Mouse (Mus musculus) limb, embryonic 10.5 days (tissue): ENCODE data around the gene Lims1. TPM values are rescaled to one million over a fixed set of nuclear protein-coding genes. Genes with fewer than 3 reads are reported as not detected.

Experiments used
- DNase-seq: peaks from one replicate; pipeline ENCODE4 v3.0.0-alpha.2; 2017; ENCODE audit warnings: low spot score
- H3K27ac ChIP-seq: fragments of 300-500 bp; sonication (generic); 2 replicates; pipeline ENCODE4 v1.5.1; 2016; ENCODE audit warnings: mild to moderate bottlenecking
- H3K27me3 ChIP-seq: fragments of 300-500 bp; sonication (generic); 2 replicates; pipeline ENCODE4 v1.6.1; 2016; ENCODE audit warnings: low read depth, mild to moderate bottlenecking; ENCODE audit not compliant: poor library complexity, severe bottlenecking
- H3K36me3 ChIP-seq: fragments of 300-500 bp; sonication (generic); 2 replicates; pipeline ENCODE4 v1.6.1; 2016; ENCODE audit warnings: mild to moderate bottlenecking, moderate library complexity
- H3K4me1 ChIP-seq: fragments of 300-500 bp; sonication (generic); 2 replicates; pipeline ENCODE4 v1.6.1; 2016
- H3K4me3 ChIP-seq: fragments of 300-500 bp; sonication (generic); 2 replicates; pipeline ENCODE4 v1.5.1; 2016; ENCODE audit warnings: mild to moderate bottlenecking, moderate library complexity
- H3K9me3 ChIP-seq: fragments of 300-500 bp; sonication (generic); replicated peaks from 2 replicates; pipeline ENCODE4 v1.6.1; 2016; ENCODE audit warnings: mild to moderate bottlenecking
- WGBS: fragments of 180-500 bp; shearing (Covaris S2); methylation state at CpG from one replicate; pipeline ENCODE4 v1.1.7; 2016; 5-methylcytosine and 5-hydroxymethylcytosine counted together
- polyA plus RNA-seq: library from polyadenylated mRNA; unstranded; fragments of >200 nt; fragmentation: Nextera tagmentation; extraction: Ambion mirVana; gene quantifications from 2 replicates; pipeline ENCODE4 v1.2.1, GENCODE M21; 2016

Gene Lims1
- polyA plus RNA-seq, 1 experiment from 2014 or later = 105 TPM

- H3K27me3 ChIP-seq = no peaks in the 10 kb centered on the region
- WGBS = 49% methylated on average over 4 of the region's 4 CpGs
- H3K4me1 ChIP-seq = peaks cover 9% of the 10 kb centered on the region
- H3K9me3 ChIP-seq = no peaks in the 10 kb centered on the region
- H3K36me3 ChIP-seq = no peaks in the 10 kb centered on the region
- peak; percentile 44 for DNase-seq
- H3K4me3 ChIP-seq = no peak overlapping the region
- no peak overlapping the region for H3K27ac ChIP-seq
These were observed 54.4 kb downstream of the Lims1 start for GRCm38 (mm10) chr10:58377592-58378197.

GRCm38 (mm10) chr10:58378380-58378779 lies 55.1 kb downstream of the Lims1 start:
- 70% methylated on average over 1 of the region's 1 CpGs for WGBS
- no peak overlapping the region for H3K27ac ChIP-seq
- peaks cover 16% of the 10 kb centered on the region for H3K4me1 ChIP-seq
- H3K9me3 ChIP-seq = no peaks in the 10 kb centered on the region
- DNase-seq = no peak
- H3K36me3 ChIP-seq = no peaks in the 10 kb centered on the region
- no peaks in the 10 kb centered on the region for H3K27me3 ChIP-seq
- no peak overlapping the region for H3K4me3 ChIP-seq

GRCm38 (mm10) chr10:58379699-58380098 lies 56.4 kb downstream of the Lims1 start:
- WGBS = 93% methylated on average over 1 of the region's 1 CpGs
- Histone ChIP-seq H3K4me3 (no peak overlapping the region), H3K9me3 (no peaks in the 10 kb centered on the region), H3K27ac (no peak overlapping the region), H3K36me3 (no peaks in the 10 kb centered on the region), H3K4me1 (peaks cover 24% of the 10 kb centered on the region), H3K27me3 (no peaks in the 10 kb centered on the region)
- DNase-seq = no peak

GRCm38 (mm10) chr10:58381904-58382303 lies 58.6 kb downstream of the Lims1 start:
- Histone ChIP-seq H3K27me3 (no peaks in the 10 kb centered on the region), H3K4me1 (peaks cover 24% of the 10 kb centered on the region), H3K9me3 (no peaks in the 10 kb centered on the region), H3K4me3 (no peak overlapping the region), H3K27ac (peak overlapping the region; percentile 58; the same call in 1 of the 2 replicates), H3K36me3 (no peaks in the 10 kb centered on the region)
- no peak for DNase-seq
- WGBS = 97% methylated on average over 1 of the region's 1 CpGs

- WGBS = 14% methylated on average over 3 of the region's 3 CpGs
- H3K9me3 ChIP-seq = no peaks in the 10 kb centered on the region
- peaks cover 24% of the 10 kb centered on the region for H3K4me1 ChIP-seq
- peak; percentile 47 for DNase-seq
- H3K36me3 ChIP-seq = no peaks in the 10 kb centered on the region
- peak overlapping the region; percentile 58 for H3K27ac ChIP-seq
- H3K27me3 ChIP-seq = no peaks in the 10 kb centered on the region
- no peak overlapping the region for H3K4me3 ChIP-seq
These were observed 59.4 kb downstream of the Lims1 start for GRCm38 (mm10) chr10:58382621-58383101.

- WGBS = 53% methylated on average over 3 of the region's 3 CpGs
- Histone ChIP-seq H3K27ac (peak overlapping the region; percentile 58; the same call in 1 of the 2 replicates), H3K4me1 (peaks cover 24% of the 10 kb centered on the region), H3K4me3 (no peak overlapping the region), H3K36me3 (no peaks in the 10 kb centered on the region), H3K9me3 (no peaks in the 10 kb centered on the region), H3K27me3 (no peaks in the 10 kb centered on the region)
- DNase-seq = no peak
These were observed 60.0 kb downstream of the Lims1 start for GRCm38 (mm10) chr10:58383282-58383681.

GRCm38 (mm10) chr10:58383761-58384160 lies 60.5 kb downstream of the Lims1 start:
- Histone ChIP-seq H3K4me1 (peaks cover 24% of the 10 kb centered on the region), H3K9me3 (no peaks in the 10 kb centered on the region), H3K27me3 (no peaks in the 10 kb centered on the region), H3K4me3 (no peak overlapping the region), H3K36me3 (no peaks in the 10 kb centered on the region), H3K27ac (no peak overlapping the region)
- WGBS = 94% methylated on average over 2 of the region's 2 CpGs
- no peak for DNase-seq

- DNase-seq = no peak
- 91% methylated on average over 5 of the region's 5 CpGs for WGBS
- H3K4me3 ChIP-seq = no peak overlapping the region
- no peaks in the 10 kb centered on the region for H3K36me3 ChIP-seq
- H3K4me1 ChIP-seq = peaks cover 24% of the 10 kb centered on the region
- no peaks in the 10 kb centered on the region for H3K27me3 ChIP-seq
- H3K9me3 ChIP-seq = no peaks in the 10 kb centered on the region
- H3K27ac ChIP-seq = no peak overlapping the region
These were observed 62.4 kb downstream of the Lims1 start for GRCm38 (mm10) chr10:58385629-58386028.

- Histone ChIP-seq H3K36me3 (no peaks in the 10 kb centered on the region), H3K27ac (no peak overlapping the region), H3K27me3 (no peaks in the 10 kb centered on the region), H3K4me1 (peaks cover 21% of the 10 kb centered on the region), H3K9me3 (no peaks in the 10 kb centered on the region), H3K4me3 (no peak overlapping the region)
- no peak for DNase-seq
- 92% methylated on average over 3 of the region's 3 CpGs for WGBS
These were observed 63.7 kb downstream of the Lims1 start for GRCm38 (mm10) chr10:58386997-58387396.

GRCm38 (mm10) chr10:58388648-58389047 lies 65.4 kb downstream of the Lims1 start:
- no peak overlapping the region for H3K27ac ChIP-seq
- WGBS = 85% methylated on average over 3 of the region's 3 CpGs
- H3K9me3 ChIP-seq = no peaks in the 10 kb centered on the region
- peaks cover 5% of the 10 kb centered on the region for H3K4me1 ChIP-seq
- DNase-seq = no peak
- H3K36me3 ChIP-seq = no peaks in the 10 kb centered on the region
- no peaks in the 10 kb centered on the region for H3K27me3 ChIP-seq
- H3K4me3 ChIP-seq = no peak overlapping the region

GRCm38 (mm10) chr10:58389151-58389550 lies 65.9 kb downstream of the Lims1 start:
- no peak overlapping the region for H3K27ac ChIP-seq
- H3K9me3 ChIP-seq = no peaks in the 10 kb centered on the region
- DNase-seq = no peak
- H3K4me1 ChIP-seq = no peaks in the 10 kb centered on the region
- no peaks in the 10 kb centered on the region for H3K27me3 ChIP-seq
- no peaks in the 10 kb centered on the region for H3K36me3 ChIP-seq
- H3K4me3 ChIP-seq = no peak overlapping the region
- 82% methylated on average over 3 of the region's 3 CpGs for WGBS

GRCm38 (mm10) chr10:58392435-58392834 lies 69.2 kb downstream of the Lims1 start:
- no peaks in the 10 kb centered on the region for H3K4me1 ChIP-seq
- H3K36me3 ChIP-seq = no peaks in the 10 kb centered on the region
- no peaks in the 10 kb centered on the region for H3K9me3 ChIP-seq
- DNase-seq = no peak
- WGBS = 95% methylated on average over 4 of the region's 4 CpGs
- H3K27me3 ChIP-seq = no peaks in the 10 kb centered on the region
- no peak overlapping the region for H3K27ac ChIP-seq
- no peak overlapping the region for H3K4me3 ChIP-seq

- Histone ChIP-seq H3K27ac (no peak overlapping the region), H3K27me3 (no peaks in the 10 kb centered on the region), H3K36me3 (no peaks in the 10 kb centered on the region), H3K4me1 (no peaks in the 10 kb centered on the region), H3K9me3 (no peaks in the 10 kb centered on the region), H3K4me3 (no peak overlapping the region)
- DNase-seq = no peak
- 85% methylated on average over 7 of the region's 7 CpGs for WGBS
These were observed 70.1 kb downstream of the Lims1 start for GRCm38 (mm10) chr10:58393026-58394014.
